Mouse (Mus musculus) megakaryocyte-erythroid progenitor cell, adult 5 weeks (primary cell): Measurements from ENCODE around the gene Spg7. TPM values are rescaled to one million over a fixed set of nuclear protein-coding genes. Genes with fewer than 3 reads are reported as not detected.

Experiments used
- polyA plus RNA-seq: library from polyadenylated mRNA; stranded (reverse); fragments of >175 nt; gene quantifications from 2 replicates; pipeline ENCODE4 v1.2.3, GENCODE M21; 2012

Gene Spg7
- 26.7 and 33.2 TPM in 2 replicates for polyA plus RNA-seq

DNA sequence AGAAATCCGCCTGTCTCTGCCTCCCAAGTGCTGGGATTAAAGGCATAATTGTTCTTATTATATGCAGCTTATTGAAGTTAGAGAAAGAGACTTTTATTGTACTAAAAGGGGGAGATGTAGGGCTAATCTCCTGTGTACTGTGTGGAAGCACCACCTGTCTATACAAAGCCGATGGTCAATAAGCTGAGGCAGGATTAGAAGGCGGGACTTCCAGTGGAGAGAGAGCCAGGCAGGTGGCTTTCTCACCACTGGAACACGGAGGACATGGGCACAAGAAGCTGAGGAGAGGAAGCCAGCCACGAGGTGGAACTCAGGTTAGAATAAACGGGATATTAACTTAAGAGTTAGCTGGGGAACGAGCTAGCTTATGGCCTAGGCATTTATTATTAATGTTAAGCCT, at the start of gene Spg7:
TSS of gene Spg7 (plus strand) at position 222 of the 400 bp plus-strand sequence.

DNA sequence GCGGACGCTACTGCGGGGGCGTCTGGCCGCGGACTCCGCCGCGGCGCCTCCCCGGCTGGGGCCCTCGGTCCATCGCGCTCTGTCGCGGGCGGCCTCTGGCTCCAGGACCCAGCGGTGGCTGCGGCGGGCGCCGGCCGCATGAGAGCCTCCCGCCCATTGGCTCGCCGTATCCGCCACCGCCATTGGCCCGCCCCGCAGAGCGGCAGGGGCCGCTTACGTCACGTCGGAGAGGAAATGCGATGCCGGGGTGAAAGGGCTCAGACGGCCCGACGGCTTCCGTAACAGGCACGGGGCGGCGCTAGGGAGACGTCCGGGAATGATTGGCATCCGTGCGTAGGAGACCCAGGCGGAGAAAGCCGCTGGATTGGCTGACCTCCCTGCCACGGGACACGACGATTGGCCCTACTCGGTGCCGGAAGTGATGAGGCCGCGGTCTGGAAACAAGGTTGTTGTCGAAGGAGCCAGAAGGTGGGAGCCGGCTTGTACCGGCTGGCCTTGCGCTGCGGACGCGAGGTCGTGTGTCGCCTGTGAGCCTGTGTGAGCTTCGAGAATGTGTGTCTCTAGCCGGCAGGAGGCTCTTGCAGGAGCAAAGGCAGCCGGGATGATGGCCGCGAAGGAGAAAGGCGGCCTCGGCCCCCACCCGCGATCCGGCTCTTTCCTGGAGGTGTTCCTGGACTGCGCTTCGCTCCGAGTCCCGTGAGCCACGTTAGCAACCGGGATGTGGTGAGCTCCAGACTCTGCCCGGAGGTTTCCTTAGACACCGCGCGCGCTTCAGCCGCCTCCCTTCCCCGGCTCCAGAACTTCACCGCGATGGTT, 20.4 kb upstream of the Spg7 start, which contains the start of gene Ankrd11:
TSS of gene Ankrd11 (minus strand) at position 120 of the 816 bp plus-strand sequence.

GRCm38 (mm10) chr8:123101735-123102685, 39.3 kb downstream of the Spg7 start, which contains the start of gene Rpl13:
Gene Rpl13, plus strand, starts transcription at chr8:123102350.

DNA sequence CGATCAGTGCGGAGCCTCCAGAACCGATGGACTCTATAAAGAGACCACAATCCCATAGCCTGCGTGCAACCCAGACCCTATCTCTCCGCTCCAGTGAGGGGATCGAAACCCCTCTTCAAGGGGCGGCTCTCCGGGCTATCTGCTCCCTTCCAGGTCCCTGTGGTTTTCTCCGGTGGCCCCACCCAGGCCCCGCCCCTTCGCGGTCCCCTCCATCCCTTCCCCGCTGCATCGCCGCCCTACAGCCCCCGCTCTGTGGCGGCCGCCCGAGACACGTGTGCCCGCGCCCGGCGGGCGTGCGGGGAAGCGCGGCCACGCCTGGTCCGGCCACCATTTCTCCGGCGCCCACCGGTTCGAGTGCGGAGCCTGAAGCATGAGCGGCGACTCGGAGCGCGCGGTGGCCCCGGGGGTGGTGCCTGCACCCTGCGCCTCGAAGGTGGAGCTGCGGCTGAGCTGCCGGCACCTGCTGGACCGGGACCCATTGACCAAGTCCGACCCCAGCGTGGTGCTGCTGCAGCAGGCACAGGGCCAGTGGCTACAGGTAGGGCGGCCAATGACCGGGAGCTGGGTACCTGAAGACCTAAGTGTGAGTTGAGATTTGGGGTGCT, 54.5 kb downstream of the Spg7 start, which contains the start of gene Cpne7:
TSS of gene Cpne7 (plus strand) at position 248 of the 605 bp plus-strand sequence.

Other genes with a start within 250 kb of the Spg7 start
- 0.02 TPM in 2 replicates for gene Cdh15, start 215.0 kb upstream of the Spg7 start, polyA plus RNA-seq
- gene Ankrd11, start 20.7 kb upstream of the Spg7 start, polyA plus RNA-seq = 93.5 and 120 TPM in 2 replicates
- 4,017 and 4,573 TPM in 2 replicates for gene Rpl13, start 39.4 kb downstream of the Spg7 start, polyA plus RNA-seq
- gene Cpne7, start 54.4 kb downstream of the Spg7 start, polyA plus RNA-seq = 0.48 and 1.4 TPM in 2 replicates
- 0.02 TPM in 1 of 2 replicates, not detected in the other for gene Sult5a1, start 95.4 kb downstream of the Spg7 start, polyA plus RNA-seq
- gene Dpep1, start 123.3 kb downstream of the Spg7 start, polyA plus RNA-seq = not detected in 2 replicates
- gene Chmp1a, start 149.8 kb downstream of the Spg7 start, polyA plus RNA-seq = 26.0 and 28.9 TPM in 2 replicates
- gene Spata33, start 149.9 kb downstream of the Spg7 start, polyA plus RNA-seq = 0.06 and 0.10 TPM in 2 replicates
- 93.0 and 94.8 TPM in 2 replicates for gene Cdk10, start 161.9 kb downstream of the Spg7 start, polyA plus RNA-seq
- gene Spata2l, start 173.3 kb downstream of the Spg7 start, polyA plus RNA-seq = 6.7 and 7.1 TPM in 2 replicates
- 13.0 and 15.7 TPM in 2 replicates for gene Zfp276, start 191.3 kb downstream of the Spg7 start, polyA plus RNA-seq
- gene Vps9d1, start 191.4 kb downstream of the Spg7 start, polyA plus RNA-seq = 138 and 145 TPM in 2 replicates